Mouse (Mus musculus) cerebellum, adult 2 months (tissue): ENCODE data around the gene Rdh13.

Experiments used
- CTCF ChIP-seq: fragments of 200-500 bp; IDR thresholded peaks from 2 replicates; pipeline ENCODE4 v1.5.1; 2011; ENCODE audit warnings: low read depth, mild to moderate bottlenecking, control low read depth, low read length, moderate library complexity, borderline replicate concordance; ENCODE audit not compliant: insufficient read depth
- POLR2A ChIP-seq: fragments of 200-500 bp; IDR thresholded peaks from 2 replicates; pipeline ENCODE4 v1.6.1; 2011; ENCODE audit warnings: low read length, control low read depth, borderline replicate concordance; ENCODE audit not compliant: insufficient read depth

DNA sequence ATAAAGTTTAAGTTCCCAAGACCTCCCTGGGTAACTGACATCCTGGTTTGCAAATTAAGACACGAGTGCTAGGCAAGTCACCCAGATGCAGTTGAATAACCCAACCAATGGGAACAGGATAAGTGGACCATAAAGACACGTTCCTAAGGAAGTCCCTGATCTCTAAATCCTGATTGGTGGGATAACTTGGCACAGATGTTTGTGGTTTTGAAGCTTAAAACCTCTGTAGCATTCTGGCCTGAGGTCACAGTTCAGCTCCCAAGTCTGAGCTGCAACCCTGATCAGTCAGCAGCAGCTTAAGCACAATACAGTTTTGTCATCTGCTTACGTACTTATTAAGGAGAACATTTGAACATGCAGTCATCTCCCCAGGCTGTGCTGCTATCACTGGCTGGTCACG, 25.2 kb downstream of the Rdh13 start:
- TF ChIP-seq CTCF, result no peak
- no peak for TF ChIP-seq POLR2A
